Mouse (Mus musculus) lung, postnatal 4 days (tissue): ENCODE results near the gene Sgsm2.
A peak's percentile ranks its signal among the peaks of the same experiment; 100 is the strongest.

Experiments used
- DNase-seq, 2 experiments: peaks; one replicate each; pipeline ENCODE4 v3.0.0; 2021

Sgsm2 gene

GRCm38 (mm10) chr11:74881979-74882378 is 14.9 kb downstream of the Sgsm2 start:
- DNase-seq: no peak

DNA sequence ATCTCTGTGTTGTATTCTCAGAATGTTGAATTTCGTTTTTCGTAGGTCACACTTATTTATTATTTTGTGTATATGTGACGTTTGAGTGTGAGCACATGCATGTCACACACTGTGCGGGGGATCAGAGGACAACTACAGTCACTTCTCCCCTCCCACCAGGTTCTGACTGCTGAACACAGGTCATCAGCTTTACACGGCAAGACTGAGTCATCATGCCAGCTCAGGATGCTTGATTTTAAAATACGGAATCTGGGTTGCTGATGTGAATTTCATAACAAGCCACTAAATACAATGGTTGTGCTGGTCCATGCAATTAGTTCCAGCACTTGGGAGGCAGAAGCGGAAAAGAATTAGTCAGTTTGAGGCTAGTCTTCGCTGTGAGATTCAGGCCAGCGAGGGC is 15.9 kb downstream of the Sgsm2 start:
- DNase-seq: no peak

- DNase-seq: peak; percentile 44 to 50
Measured at GRCm38 (mm10) chr11:74876801-74877200, 20.1 kb downstream of the Sgsm2 start.

DNA sequence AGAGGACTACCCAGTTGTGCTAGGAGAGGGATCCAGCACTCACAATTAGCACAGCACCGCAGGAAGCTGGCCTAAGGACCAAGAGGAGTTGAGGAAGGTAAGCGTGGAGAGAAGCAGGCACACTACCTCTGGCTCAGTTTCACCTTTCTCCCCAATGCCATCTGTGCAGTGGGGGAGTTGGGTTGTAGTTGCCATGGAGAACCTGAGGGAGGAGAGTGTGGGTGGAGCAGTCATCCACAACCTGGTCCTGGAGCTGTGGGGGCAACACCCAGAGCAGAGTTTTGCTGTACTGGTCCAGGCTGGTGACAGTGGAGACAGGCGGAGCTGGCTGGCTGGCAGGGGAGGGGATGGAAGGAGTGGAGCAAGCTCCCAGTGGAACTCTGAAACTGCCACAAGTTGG is 22.2 kb downstream of the Sgsm2 start:
- peak in 1 of 2 experiments; percentile 13 for DNase-seq

DNA sequence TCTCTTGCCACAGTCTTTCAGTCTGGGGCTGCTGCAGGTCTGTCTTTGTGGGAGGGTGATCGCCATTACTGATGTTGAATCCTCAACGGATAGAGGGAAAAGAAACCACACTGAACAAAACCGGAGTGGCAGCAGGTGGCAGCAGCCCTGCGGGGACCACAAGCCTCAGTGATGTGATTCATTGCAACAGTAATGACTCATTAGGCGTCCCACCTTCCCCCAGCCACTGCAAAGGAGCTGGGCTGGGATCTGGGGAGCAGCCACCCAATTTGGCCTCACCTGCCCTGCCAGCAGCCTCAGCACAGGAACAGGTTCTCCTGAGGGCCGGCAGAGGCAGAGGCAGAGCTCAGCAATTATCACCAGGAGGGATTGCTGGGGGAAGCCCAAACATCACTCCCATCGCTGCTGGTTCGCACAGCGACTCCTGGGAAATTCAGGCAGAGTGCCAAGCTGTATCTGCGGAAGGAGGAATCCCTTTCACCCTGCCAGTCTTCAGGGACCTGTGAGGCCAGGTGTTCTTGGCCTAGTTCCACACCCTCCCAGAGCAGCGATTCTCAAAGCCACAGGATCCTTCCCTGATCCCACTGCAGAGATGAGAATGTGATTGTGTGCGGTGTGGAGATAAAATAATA is 25.8 kb downstream of the Sgsm2 start:
- DNase-seq: peak in 1 of 2 experiments; percentile 44

- DNase-seq: peak; percentile 27 to 39
Measured at GRCm38 (mm10) chr11:74870544-74870943, 26.3 kb downstream of the Sgsm2 start.

GRCm38 (mm10) chr11:74869603-74870002 is 27.3 kb downstream of the Sgsm2 start:
- peak in 1 of 2 experiments; percentile 10 for DNase-seq

DNA sequence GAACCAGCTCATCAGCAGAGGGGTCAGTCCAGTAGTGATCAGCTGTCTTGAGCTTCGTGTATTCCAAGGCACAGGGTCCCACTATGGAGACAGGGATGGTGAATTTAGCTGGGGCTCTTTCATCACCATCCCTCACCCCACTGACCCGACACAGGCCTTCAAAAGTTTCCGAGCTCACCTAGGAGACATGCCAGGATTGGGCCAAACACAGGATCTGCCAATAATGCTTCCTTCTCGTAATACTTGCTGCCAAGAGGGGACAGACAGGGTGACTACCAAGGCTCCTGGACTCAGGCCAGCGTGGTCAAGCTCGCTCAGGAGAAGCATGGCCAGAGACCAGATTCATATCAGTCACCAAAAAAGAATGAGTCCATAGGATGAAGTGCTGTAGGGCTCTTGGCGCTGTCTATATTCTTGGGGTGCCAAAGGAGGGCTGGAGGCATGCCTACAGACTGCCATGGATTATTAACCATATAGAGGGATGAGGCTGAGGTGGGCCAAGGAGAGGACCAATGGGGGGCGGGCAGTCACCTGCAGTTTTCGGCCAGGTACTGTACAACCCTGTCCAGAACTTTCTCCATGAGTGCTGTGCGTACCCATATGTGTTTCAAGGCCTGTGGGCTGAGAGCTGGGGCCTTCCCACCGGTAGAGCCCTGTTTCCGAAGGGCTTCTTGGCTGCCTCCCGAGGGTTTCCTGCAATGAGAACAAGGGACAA is 28.7 kb downstream of the Sgsm2 start:
- DNase-seq: peak in 1 of 2 experiments; percentile 22

DNA sequence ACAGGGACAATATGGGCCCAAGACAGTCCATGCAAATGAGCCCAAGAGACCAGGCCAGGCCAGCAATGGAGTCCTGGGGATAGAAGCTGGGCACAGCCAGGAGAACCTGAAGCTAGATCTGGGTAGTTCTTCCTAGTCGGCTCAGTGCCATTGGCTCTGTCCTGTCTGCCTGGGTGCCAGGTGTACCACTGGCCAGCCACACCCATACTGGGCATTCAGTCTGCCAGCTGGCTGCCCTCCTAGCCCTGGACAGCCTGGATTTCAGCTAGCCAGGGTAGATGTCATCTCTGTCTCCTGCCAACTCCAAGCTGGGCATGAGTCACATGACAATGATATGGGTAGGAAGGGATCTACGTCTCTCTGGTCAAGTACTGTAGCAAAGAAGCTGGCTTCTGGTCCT is 29.7 kb downstream of the Sgsm2 start:
- DNase-seq: peak in 1 of 2 experiments; percentile 25

GRCm38 (mm10) chr11:74866640-74867039 is 30.2 kb downstream of the Sgsm2 start:
- DNase-seq: peak; percentile 61 to 84

- DNase-seq: no peak
Measured at GRCm38 (mm10) chr11:74865252-74865651, 31.6 kb downstream of the Sgsm2 start.

GRCm38 (mm10) chr11:74864421-74864820 is 32.4 kb downstream of the Sgsm2 start:
- no peak for DNase-seq

DNA sequence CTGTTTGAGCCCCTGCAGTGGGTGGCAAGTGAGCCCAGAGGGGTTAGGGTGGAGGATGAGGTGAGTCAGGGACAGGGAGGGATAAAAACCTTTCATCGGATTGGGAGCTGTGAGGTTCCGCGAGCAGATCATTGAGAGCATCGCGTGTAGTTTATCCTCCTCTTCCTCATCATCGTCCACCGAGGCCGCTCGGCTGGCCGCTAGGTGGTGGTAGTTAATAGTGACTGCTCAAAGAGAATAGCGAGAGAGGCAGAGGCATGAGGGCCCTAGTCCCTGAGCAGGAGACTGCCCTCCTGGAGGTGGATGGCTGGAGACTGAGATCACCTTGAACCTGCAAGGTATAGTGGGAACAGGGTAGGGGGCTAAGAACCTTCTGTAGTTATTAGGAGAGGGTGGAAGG is 33.4 kb downstream of the Sgsm2 start:
- peak; percentile 43 to 45 for DNase-seq

DNA sequence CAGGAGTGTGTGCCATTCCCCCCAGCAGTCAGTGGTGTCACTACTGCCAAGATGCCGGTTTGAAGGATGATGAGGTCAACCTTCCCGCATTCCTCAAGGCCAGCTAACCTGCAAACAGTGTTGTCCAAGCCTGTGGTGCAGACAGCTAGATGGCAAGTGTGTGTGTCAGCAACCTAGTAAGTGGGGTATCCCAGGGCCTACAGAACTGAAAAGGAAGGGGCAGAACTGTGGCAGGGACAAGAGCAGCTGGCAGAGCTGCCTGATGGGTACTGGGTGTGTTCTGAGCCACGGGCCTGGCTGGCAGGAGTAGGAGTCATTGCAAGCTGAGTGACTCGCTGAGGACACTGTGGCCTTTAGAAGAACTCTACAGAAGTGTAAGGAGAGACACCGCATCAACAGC is 34.7 kb downstream of the Sgsm2 start:
- no peak for DNase-seq

DNA sequence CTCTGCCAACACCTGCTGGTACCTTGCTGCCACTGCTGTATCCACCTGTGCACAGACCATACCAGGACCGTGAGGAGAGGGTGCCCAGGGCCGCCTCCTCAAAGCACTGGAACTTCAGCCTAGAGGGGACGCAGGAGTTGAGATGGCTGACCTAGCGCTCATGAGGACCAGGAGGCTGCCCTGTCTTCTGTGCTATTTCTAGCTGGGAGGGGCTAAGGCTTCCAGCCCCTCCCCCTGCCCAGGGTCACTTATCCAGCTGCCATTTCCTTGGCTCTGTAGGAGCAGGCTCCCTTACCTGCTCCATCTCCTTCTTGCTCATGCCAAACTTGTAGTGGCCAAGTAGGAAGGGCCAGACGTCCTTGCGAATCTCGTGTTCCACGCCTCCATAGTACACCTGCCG is 39.1 kb downstream of the Sgsm2 start:
- DNase-seq: no peak

- DNase-seq: peak in 1 of 2 experiments; percentile 22
Measured at GRCm38 (mm10) chr11:74850998-74851661, 45.7 kb downstream of the Sgsm2 start.

DNA sequence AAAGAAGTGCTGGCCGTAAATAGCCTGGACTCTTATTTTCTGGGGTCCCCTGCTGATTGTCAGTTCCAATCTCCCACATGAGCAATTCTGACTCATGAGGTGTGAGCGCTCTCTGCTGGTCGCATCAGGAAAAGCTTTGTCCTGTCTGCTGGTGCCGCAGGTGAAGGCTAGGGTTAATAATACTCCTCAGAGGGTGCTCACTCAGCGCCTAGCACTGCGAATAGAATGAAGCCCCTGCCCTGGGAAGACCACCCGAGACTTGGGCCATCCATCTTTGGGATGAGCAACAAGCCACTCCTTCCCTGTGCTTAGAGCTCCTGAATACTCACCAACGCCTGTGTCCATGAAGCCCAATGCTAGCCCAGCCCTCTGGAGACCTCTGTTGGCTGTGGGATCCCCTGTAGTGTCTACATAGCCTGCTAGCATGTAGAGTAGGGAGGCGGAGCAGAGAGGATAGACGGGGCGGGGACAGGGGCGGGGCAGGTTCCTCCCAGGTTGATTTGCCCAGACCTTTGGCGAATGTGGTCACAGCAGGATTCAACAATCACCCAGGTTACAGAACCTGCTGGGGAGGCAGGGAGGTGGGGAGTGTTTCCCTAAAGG is 48.8 kb downstream of the Sgsm2 start:
- DNase-seq: peak; percentile 75 to 84

DNA sequence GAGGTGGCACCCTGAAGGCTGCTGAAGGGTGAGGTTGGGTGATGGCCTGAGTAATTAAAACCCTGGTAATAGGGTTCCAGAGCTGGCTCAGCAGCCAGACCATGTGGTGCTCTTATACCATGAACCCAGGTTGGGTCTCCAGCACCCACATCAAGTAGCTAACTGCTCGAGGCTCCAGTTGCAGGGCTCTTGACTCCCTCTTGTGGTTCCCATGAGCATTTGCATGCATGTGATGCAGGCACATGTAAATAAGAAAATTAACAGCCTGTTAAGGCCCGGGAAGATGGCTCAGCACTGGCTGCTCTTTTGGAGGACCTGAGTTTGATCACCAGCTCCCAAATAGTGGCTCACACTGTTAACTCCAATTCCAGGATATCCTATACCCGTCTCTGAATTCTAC is 51.1 kb downstream of the Sgsm2 start:
- no peak for DNase-seq

- peak in 1 of 2 experiments; percentile 19 for DNase-seq
Measured at GRCm38 (mm10) chr11:74843761-74844160, 53.1 kb downstream of the Sgsm2 start.

DNA sequence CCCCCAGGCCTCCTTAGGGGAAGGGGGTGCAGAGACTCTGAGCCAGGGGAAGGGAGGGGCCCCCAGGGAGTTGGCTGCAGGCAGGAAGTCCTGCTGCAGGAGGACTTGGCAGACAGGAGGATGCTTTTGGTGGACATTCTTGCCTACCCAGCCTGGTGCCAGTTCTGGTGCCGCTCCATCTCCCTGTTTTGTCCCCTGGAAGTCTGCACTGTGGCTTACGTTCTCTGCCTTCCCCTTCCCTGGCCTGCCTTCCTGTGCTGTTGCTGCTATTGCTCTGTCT is 53.5 kb downstream of the Sgsm2 start:
- DNase-seq: peak in 1 of 2 experiments; percentile 60

GRCm38 (mm10) chr11:74842656-74843434 is 54.0 kb downstream of the Sgsm2 start:
- DNase-seq: peak in 1 of 2 experiments; percentile 41

- peak in 1 of 2 experiments; percentile 19 for DNase-seq
Measured at GRCm38 (mm10) chr11:74842045-74842444, 54.8 kb downstream of the Sgsm2 start.

DNA sequence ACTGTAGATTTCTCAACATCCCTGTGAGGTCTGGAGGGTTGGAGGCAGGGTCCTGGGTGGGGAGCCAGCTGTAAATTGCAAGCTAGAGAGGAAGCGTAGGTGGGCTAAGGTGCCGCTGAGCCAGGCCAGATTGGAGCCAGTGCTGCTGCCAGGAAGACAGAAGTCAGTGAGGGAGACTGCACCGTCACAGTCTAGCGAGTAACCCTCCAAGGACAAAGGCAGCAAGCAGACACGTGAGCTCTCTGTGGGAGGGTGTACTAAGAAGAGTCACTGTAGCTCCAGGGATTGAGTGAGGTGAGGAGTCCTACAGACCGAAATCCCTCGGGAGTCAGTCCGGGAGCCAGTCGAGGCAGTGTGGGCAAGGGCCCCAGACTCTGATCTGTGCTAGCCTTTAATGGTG is 55.5 kb downstream of the Sgsm2 start:
- DNase-seq: no peak
